Mouse (Mus musculus) embryonic fibroblast, embryonic 13.5 days (primary cell): ENCODE measurements around the gene Rnf8.

Source experiments
- CTCF ChIP-seq: IDR thresholded peaks from 2 replicates; pipeline ENCODE4 v1.5.1; 2011; ENCODE audit warnings: mild to moderate bottlenecking, control low read depth, low read length, moderate library complexity, borderline replicate concordance; ENCODE audit not compliant: insufficient read depth
- POLR2A ChIP-seq: IDR thresholded peaks from 2 replicates; pipeline ENCODE4 v1.6.1; 2011; ENCODE audit warnings: low read depth, mild to moderate bottlenecking, control low read depth, low read length, moderate library complexity

DNA sequence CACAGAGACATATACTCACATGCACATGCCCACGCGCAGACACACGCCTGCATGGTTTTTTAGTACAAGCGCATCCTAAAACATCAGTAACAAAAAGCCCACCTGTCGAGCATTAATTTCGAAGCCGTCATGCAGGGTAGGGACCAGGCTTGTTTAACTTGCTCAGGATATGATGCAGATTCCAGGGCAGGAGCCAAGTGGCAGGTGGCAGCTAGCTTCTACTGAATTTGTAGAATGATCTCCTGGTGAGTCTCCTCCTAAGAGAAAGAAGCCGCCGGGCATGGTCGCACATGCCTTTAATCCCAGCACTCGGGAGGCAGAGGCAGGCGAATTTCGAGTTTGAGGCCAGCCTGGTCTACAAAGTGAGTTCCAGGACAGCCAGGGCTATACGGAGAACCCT, 15.5 kb upstream of the Rnf8 start:
- TF ChIP-seq POLR2A (no peak), CTCF (no peak)
